In the genomic region with DNA sequence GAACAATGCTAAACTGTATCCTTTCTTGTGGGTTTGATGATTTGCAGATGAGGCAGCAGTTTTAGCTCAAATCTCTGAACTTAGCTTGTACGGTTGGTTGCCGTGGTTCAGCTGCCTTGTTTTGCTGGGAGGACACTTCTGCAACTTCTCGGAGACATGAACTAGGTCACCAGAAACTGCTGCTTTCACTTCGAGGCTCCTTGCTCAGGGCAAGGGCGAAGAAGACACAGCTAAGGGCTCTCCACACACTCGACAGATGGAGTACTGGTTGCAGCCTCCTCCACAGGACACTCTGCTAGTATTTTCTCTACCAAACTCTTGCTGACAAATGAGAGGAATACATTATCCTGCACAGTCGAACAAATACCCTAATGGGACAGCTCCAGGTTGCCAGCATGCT, we compare ENCODE assay signal across 11 mouse cellular contexts.
DNase-seq lines count a peak whose midpoint lies in the region; ATAC-seq and TF ChIP-seq lines count a peak whose summit lies in the region.
"Had no signal": no experiment of that assay in that cellular context is flagged by ENCODE, and none has a peak within 500 bp of the region (broad histone marks: within the 10 kb centered on the region; RNA-seq: fewer than 3 reads in every experiment).

No protein-coding gene starts in this region.

- no peak for TF ChIP-seq CTCF in kidney, postnatal 0 days (IDR thresholded peaks at IDR 0.05; ENCODE audit: low read depth)
- TF ChIP-seq CTCF in intestine, postnatal 0 days (IDR thresholded peaks at IDR 0.05; ENCODE audit: low read depth): no peak

- H3K27ac ChIP-seq in kidney, postnatal 0 days: no peak overlapping the region
- no peak overlapping the region for H3K27ac ChIP-seq in midbrain, embryonic 10.5 days (replicated peaks)
- no peak overlapping the region for H3K27ac ChIP-seq in intestine, postnatal 0 days (ENCODE audit: low read depth, low read length)
- H3K27ac ChIP-seq: forebrain, embryonic 12.5 days; lung, embryonic 15.5 days had no signal

- H3K9me3 ChIP-seq in kidney, postnatal 0 days (replicated peaks; ENCODE audit: low read length): no peaks in the 10 kb centered on the region
- no peaks in the 10 kb centered on the region for H3K9me3 ChIP-seq in midbrain, embryonic 10.5 days (replicated peaks)
- no peaks in the 10 kb centered on the region for H3K9me3 ChIP-seq in intestine, postnatal 0 days (ENCODE audit: control insufficient read depth)
- H3K9me3 ChIP-seq: forebrain, embryonic 12.5 days; lung, embryonic 15.5 days had no signal

- H3K4me3 ChIP-seq in kidney, postnatal 0 days (replicated peaks; ENCODE audit: low read depth, low read length): no peak overlapping the region
- no peak overlapping the region for H3K4me3 ChIP-seq in midbrain, embryonic 10.5 days
- H3K4me3 ChIP-seq in intestine, postnatal 0 days (ENCODE audit: low read depth, low read length): no peak overlapping the region
- H3K4me3 ChIP-seq: forebrain, embryonic 12.5 days; lung, embryonic 15.5 days had no signal

- no peak overlapping the region for H3K4me2 ChIP-seq in kidney, postnatal 0 days (ENCODE audit: low read length)
- no peak overlapping the region for H3K4me2 ChIP-seq in intestine, postnatal 0 days (replicated peaks; ENCODE audit: low read depth)
- H3K4me2 ChIP-seq: forebrain, embryonic 12.5 days; lung, embryonic 15.5 days had no signal

- ATAC-seq in kidney, postnatal 0 days (replicated peaks; ENCODE audit: low FRiP score, low read depth): no peak
- ATAC-seq in intestine, postnatal 0 days: no peak

- H3K4me1 ChIP-seq in kidney, postnatal 0 days (replicated peaks; ENCODE audit: insufficient read depth, low read length): peaks cover 10% of the 10 kb centered on the region; the same call in 1 of the 2 replicates
- H3K4me1 ChIP-seq in midbrain, embryonic 10.5 days: peaks cover 30% of the 10 kb centered on the region
- no peaks in the 10 kb centered on the region for H3K4me1 ChIP-seq in intestine, postnatal 0 days (replicated peaks; ENCODE audit: control insufficient read depth, insufficient read depth, low read length)

- 18% methylated on average over 7 of the region's 7 CpGs for WGBS in kidney, postnatal 0 days
- WGBS in midbrain, embryonic 10.5 days: 71% methylated on average over 7 of the region's 7 CpGs
- 45% methylated on average over 7 of the region's 7 CpGs for WGBS in intestine, postnatal 0 days

- H3K36me3 ChIP-seq in kidney, postnatal 0 days (ENCODE audit: insufficient read depth, low read length): no peaks in the 10 kb centered on the region
- no peaks in the 10 kb centered on the region for H3K36me3 ChIP-seq in midbrain, embryonic 10.5 days
- H3K36me3 ChIP-seq in intestine, postnatal 0 days (ENCODE audit: control insufficient read depth, insufficient read depth): no peaks in the 10 kb centered on the region
- H3K36me3 ChIP-seq: forebrain, embryonic 12.5 days; lung, embryonic 15.5 days had no signal

- no peak overlapping the region for H3K9ac ChIP-seq in kidney, postnatal 0 days (ENCODE audit: low read depth, low read length)
- H3K9ac ChIP-seq in intestine, postnatal 0 days (ENCODE audit: low read depth, low read length): no peak overlapping the region
- H3K9ac ChIP-seq: forebrain, embryonic 12.5 days; lung, embryonic 15.5 days had no signal

- H3K27me3 ChIP-seq in kidney, postnatal 0 days (ENCODE audit: insufficient read depth, low read length): no peaks in the 10 kb centered on the region
- peaks cover 6% of the 10 kb centered on the region; the same call in 1 of the 2 replicates for H3K27me3 ChIP-seq in midbrain, embryonic 10.5 days (ENCODE audit: low read depth, poor library complexity, severe bottlenecking)
- no peaks in the 10 kb centered on the region for H3K27me3 ChIP-seq in intestine, postnatal 0 days (replicated peaks; ENCODE audit: control insufficient read depth, insufficient read depth, low read length)
- H3K27me3 ChIP-seq: lung, embryonic 15.5 days had no signal

- DNase-seq in kidney, postnatal 0 days (ENCODE audit: low spot score): peak; percentile 50
- DNase-seq in kidney, postnatal 4 days: no peak
- peak; percentile 19 for DNase-seq in R1 (ENCODE audit: low read depth, low spot score)
- DNase-seq in cerebellum, adult 9-10 months: peak; percentile 7
- peak; percentile 35 to 49 for DNase-seq in thymus, postnatal 10 days (ENCODE audit: low spot score in 2 of 2)
- no peak for DNase-seq in midbrain, embryonic 10.5 days (ENCODE audit: low spot score)
- DNase-seq: kidney, adult 18-20 months; right cerebral cortex, postnatal 14 days had no signal

Comparison
In these comparisons a context has a peak if more than half of its experiments do, and no peak if none do; other contexts are left out.
1. DNase-seq: peak in kidney, postnatal 0 days (single experiment), R1 (single experiment), cerebellum, adult 9-10 months (single experiment) and thymus, postnatal 10 days (2 of 2); none in kidney, postnatal 4 days (0 of 2) and midbrain, embryonic 10.5 days (single experiment).